Comparison of ENCODE assay signal across 26 mouse cellular contexts in genomic region chr13:119025305-119025975, GRCm38 (mm10).
A peak's percentile ranks its signal among the peaks of the same experiment; 100 is the strongest.
DNase-seq lines count a peak whose midpoint lies in the region; ATAC-seq lines count a peak whose summit lies in the region.
"Had no signal": no experiment of that assay in that cellular context is flagged by ENCODE, and none has a peak within 500 bp of the region (broad histone marks: within the 10 kb centered on the region; RNA-seq: fewer than 3 reads in every experiment).

No protein-coding gene starts in this region.

- no peaks in the 10 kb centered on the region for H3K36me3 ChIP-seq in embryonic facial prominence, embryonic 14.5 days (ENCODE audit: control insufficient read depth, insufficient read depth, low read length)
- H3K36me3 ChIP-seq in heart, embryonic 11.5 days (ENCODE audit: control insufficient read depth, insufficient read depth, low read length) = no peaks in the 10 kb centered on the region
- H3K36me3 ChIP-seq: forebrain, embryonic 12.5 days; heart, embryonic 10.5 days; hindbrain, embryonic 10.5 days; hindbrain, embryonic 13.5 days; intestine, embryonic 15.5 days had no signal

- WGBS in embryonic facial prominence, embryonic 14.5 days = 75% methylated on average over 6 of the region's 6 CpGs
- 82% methylated on average over 6 of the region's 6 CpGs for WGBS in heart, embryonic 11.5 days (ENCODE audit: insufficient replicate concordance)

- H3K4me2 ChIP-seq in embryonic facial prominence, embryonic 14.5 days (ENCODE audit: low read depth, low read length) = no peak overlapping the region
- no peak overlapping the region for H3K4me2 ChIP-seq in heart, embryonic 11.5 days
- H3K4me2 ChIP-seq: forebrain, embryonic 12.5 days; hindbrain, embryonic 13.5 days; intestine, embryonic 15.5 days had no signal

- no peaks in the 10 kb centered on the region for H3K9me3 ChIP-seq in embryonic facial prominence, embryonic 14.5 days (ENCODE audit: control insufficient read depth, low read length)
- H3K9me3 ChIP-seq in heart, embryonic 11.5 days (replicated peaks; ENCODE audit: control insufficient read depth, low read length) = no peaks in the 10 kb centered on the region
- H3K9me3 ChIP-seq: forebrain, embryonic 12.5 days; heart, embryonic 10.5 days; hindbrain, embryonic 10.5 days; hindbrain, embryonic 13.5 days; intestine, embryonic 15.5 days had no signal

- peak; percentile 1 for DNase-seq in adrenal gland, adult 2 months
- no peak for DNase-seq in adrenal gland, postnatal 25 days
- peak; percentile 26 for DNase-seq in 416B (ENCODE audit: low read depth)
- DNase-seq in embryonic facial prominence, embryonic 14.5 days (ENCODE audit: low spot score) = peak; percentile 72
- no peak for DNase-seq in thymus, postnatal 25 days
- DNase-seq: adrenal gland, adult 8-10 months; adrenal gland, postnatal 36 days; B cell, adult 2 months; cerebellum, adult 11 months; cerebellum, adult 2 months; cerebellum, adult 9-11 months; cerebellum, postnatal 25 days; embryo, embryonic 11 days; gastrocnemius, postnatal 10 days; gastrocnemius, postnatal 36 days; heart, adult 2 months; kidney, adult 18-20 months had no signal

- ATAC-seq in embryonic facial prominence, embryonic 14.5 days (ENCODE audit: low read depth) = no peak
- no peak for ATAC-seq in heart, embryonic 11.5 days (replicated peaks; ENCODE audit: insufficient number of reproducible peaks, low FRiP score, low TSS enrichment)
- ATAC-seq: forebrain, embryonic 16.5 days; hindbrain, embryonic 16.5 days; intestine, embryonic 15.5 days had no signal

- no peaks in the 10 kb centered on the region for H3K4me1 ChIP-seq in embryonic facial prominence, embryonic 14.5 days (ENCODE audit: control insufficient read depth, insufficient read depth, low read length)
- H3K4me1 ChIP-seq in heart, embryonic 11.5 days (ENCODE audit: control insufficient read depth, insufficient read depth, low read length) = no peaks in the 10 kb centered on the region
- H3K4me1 ChIP-seq: forebrain, embryonic 12.5 days; heart, embryonic 10.5 days; hindbrain, embryonic 10.5 days; hindbrain, embryonic 13.5 days; intestine, embryonic 15.5 days had no signal

- H3K27me3 ChIP-seq in embryonic facial prominence, embryonic 14.5 days (replicated peaks; ENCODE audit: control insufficient read depth, insufficient read depth, low read length) = no peaks in the 10 kb centered on the region
- H3K27me3 ChIP-seq in heart, embryonic 11.5 days (ENCODE audit: control insufficient read depth, insufficient read depth, low read length) = no peaks in the 10 kb centered on the region
- H3K27me3 ChIP-seq: forebrain, embryonic 12.5 days; hindbrain, embryonic 13.5 days; intestine, embryonic 15.5 days had no signal

- H3K27ac ChIP-seq in embryonic facial prominence, embryonic 14.5 days (replicated peaks; ENCODE audit: low read depth, low read length) = no peak overlapping the region
- H3K27ac ChIP-seq in heart, embryonic 11.5 days (ENCODE audit: low read depth, low read length) = no peak overlapping the region
- H3K27ac ChIP-seq: forebrain, embryonic 12.5 days; heart, adult 2 months; heart, embryonic 10.5 days; hindbrain, embryonic 10.5 days; hindbrain, embryonic 13.5 days; intestine, embryonic 15.5 days had no signal

- H3K9ac ChIP-seq in embryonic facial prominence, embryonic 14.5 days (ENCODE audit: low read depth, low read length) = no peak overlapping the region
- H3K9ac ChIP-seq in heart, embryonic 11.5 days (ENCODE audit: low read depth, low read length) = no peak overlapping the region
- H3K9ac ChIP-seq: forebrain, embryonic 12.5 days; hindbrain, embryonic 13.5 days; intestine, embryonic 15.5 days had no signal

- no peak overlapping the region for H3K4me3 ChIP-seq in embryonic facial prominence, embryonic 14.5 days (ENCODE audit: low read depth, low read length)
- no peak overlapping the region for H3K4me3 ChIP-seq in heart, embryonic 11.5 days (ENCODE audit: low read depth, low read length)
- H3K4me3 ChIP-seq: erythroblast, embryonic 14.5 days; forebrain, embryonic 12.5 days; heart, adult 2 months; heart, embryonic 10.5 days; hindbrain, embryonic 10.5 days; hindbrain, embryonic 13.5 days; intestine, embryonic 15.5 days had no signal

Comparison
In these comparisons a context has a peak if more than half of its experiments do, and no peak if none do; other contexts are left out.
1. DNase-seq: peak in adrenal gland, adult 2 months (single experiment), 416B (single experiment) and embryonic facial prominence, embryonic 14.5 days (single experiment); none in adrenal gland, postnatal 25 days (single experiment) and thymus, postnatal 25 days (single experiment).